Mouse (Mus musculus) cerebellum, adult 18-20 months (tissue): ENCODE measurements around the gene Zfp426.

Experiments
- DNase-seq, 2 experiments: peaks; one replicate each; pipeline ENCODE4 v3.0.0; 2021

The Zfp426 gene

DNA sequence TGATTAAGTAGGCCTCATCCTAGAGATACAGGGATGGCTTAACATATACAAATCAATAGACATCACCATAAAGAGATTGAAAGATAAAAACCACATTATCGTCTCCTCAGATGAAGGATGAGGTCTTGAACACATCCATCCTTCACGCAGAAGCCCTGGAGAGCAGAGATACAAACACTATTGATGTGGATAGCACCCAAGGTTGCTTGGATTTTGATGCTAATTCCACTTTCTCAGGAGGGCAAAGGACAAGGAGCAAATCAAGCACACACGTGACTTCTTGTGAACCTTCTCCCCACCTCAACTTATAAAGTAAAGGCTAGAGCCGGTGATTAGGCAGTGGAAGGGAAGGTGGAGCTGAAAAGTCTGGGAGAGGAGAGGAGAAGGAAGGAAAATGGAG, 38.9 kb downstream of the Zfp426 start:
- DNase-seq: no peak

DNA sequence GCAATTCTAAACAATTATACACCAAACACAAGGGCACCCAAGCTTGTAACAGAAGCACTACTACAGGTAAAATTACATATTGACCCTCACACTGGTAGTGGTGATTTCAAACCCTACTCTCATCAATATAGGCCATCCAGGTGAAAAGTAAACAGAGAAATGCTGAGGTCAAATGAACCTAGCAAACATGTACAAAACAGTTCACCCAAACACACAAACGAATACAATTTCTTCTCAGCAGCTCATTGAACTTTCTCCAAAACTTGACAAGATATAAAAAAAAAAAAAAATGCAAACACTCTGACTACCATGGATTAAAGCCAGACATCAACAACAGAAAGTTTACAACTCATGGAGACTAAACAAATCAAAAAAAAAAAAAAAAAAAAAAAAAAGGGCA, 41.1 kb downstream of the Zfp426 start:
- no peak for DNase-seq

DNA sequence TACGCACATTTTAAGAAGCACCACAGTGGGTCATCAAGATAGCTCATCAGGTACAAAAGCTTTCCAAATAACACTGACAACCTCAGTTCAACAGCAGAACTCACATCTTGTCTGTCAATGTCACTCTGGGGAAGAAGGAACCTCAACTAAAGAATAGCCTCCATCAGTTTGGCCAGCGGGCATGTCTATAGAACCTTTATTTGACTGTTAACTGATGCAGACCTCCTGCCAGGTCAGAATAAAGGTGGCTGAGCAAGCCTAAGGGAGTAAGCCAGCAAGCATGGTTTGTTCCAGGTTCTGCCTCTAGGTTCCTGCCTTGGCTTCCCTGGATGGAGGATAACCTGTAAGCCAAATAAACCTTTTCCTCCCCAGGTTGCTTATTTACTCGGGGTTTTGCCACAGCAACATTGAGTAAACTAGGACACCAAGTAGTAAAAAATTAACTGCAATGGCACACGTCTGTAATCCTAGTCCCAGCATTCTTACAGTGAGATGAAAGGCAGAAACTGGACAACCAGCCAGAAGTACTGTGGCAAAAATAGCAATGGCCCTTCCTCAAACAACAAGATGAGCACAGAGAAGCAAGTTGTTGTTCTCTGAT, 49.3 kb downstream of the Zfp426 start:
- DNase-seq: no peak

DNA sequence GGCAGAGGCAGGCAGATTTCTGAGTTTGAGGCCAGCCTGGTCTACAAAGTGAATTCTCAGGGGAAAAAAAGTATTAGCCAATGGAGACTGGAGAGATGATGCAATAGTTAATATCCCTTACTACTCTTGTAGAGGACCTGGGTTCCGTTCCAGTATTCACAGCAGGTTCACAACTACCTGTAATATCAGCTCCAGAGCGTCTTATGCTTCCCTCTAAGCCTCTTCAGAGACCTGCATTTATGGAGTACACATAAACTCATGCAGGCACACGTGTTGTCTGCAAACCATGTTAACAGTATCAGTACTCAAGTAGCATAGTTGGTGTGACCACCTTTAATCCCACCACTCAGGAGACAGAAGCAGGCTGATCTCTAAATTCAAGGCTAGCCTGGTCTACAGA, 62.5 kb downstream of the Zfp426 start:
- no peak for DNase-seq
